Mouse (Mus musculus): ENCODE data around the gene Ppip5k1. TPM values are rescaled to one million over a fixed set of nuclear protein-coding genes. Genes with fewer than 3 reads are reported as not detected.
"Not testable (repeated sequence)": the region's sequence is repeated elsewhere in the genome, so short reads cannot be mapped to it uniquely, and the experiment has no call there.

Gene Ppip5k1
- total RNA-seq (2021), result 51.9 and 56.6 TPM in 2 replicates
- long read RNA-seq, partial matches to known transcripts, result 5 of 14 reads
- long read RNA-seq, other reads (novel, unspliced or antisense), result 8 of 14 reads

- DNase-seq, result peak; percentile 97
Measured at GRCm38 (mm10) chr2:121354820-121355592, at the start of gene Ppip5k1. Ppip5k1 (minus strand) TSS chr2:121355396.

DNA sequence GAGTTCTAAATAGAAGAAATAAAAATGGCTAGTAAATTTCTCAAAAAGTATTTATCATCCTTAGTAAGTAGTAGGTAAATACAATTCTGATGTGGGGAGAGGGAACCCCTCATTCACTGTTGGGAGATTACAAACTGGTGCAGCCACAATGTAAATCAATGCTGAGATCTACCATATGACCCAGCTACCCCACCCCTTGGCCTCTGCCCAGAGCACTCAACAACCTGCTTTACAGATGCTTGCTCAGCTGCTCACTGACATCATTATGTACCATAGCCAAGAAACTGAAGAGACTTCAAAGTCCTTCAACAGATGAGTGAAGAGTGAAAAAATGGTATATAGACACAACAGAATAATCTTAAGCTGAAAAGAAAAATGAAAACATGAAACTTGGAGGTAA, 48.1 kb upstream of the Ppip5k1 start:
- no peak for DNase-seq

- DNase-seq, result peak; percentile 88
Measured at GRCm38 (mm10) chr2:121396624-121397023, 41.4 kb upstream of the Ppip5k1 start.

DNA sequence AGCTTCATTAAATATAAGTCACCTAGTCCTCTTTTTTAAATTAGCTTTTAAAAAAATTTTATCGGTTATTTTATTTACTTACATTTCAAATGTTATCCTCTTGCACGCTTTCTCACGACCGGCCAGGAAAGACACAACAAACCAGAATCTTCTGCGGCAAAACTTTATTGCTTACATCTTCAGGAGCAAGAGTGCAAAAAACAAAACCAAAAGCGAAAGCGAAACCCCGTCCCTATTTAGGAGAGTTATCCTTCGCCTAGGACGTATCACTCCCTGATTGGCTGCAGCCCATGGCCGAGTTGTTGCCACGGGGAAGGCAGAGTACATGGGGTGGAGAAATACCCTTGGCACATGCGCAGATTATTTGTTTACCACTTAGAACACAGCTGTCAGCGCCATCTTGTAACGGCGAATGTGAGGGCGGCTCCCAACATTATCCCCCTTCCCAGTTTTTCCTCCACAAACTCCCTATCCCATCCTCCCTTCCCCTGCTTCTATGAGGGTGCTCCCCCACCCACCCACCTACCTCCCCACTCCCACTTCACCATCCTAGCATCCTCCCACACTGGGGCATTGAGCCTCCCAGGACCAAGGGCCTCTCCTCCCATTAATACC, 31.9 kb upstream of the Ppip5k1 start, which contains the start of gene Strc:
TSS of gene Strc (minus strand) at position 208 of the 615 bp plus-strand sequence.
- not testable (repeated sequence) for DNase-seq

- DNase-seq, result no peak
Measured at GRCm38 (mm10) chr2:121374766-121375165, 19.6 kb upstream of the Ppip5k1 start.

- no peak for DNase-seq
Measured at GRCm38 (mm10) chr2:121372266-121372665, 17.1 kb upstream of the Ppip5k1 start.

DNA sequence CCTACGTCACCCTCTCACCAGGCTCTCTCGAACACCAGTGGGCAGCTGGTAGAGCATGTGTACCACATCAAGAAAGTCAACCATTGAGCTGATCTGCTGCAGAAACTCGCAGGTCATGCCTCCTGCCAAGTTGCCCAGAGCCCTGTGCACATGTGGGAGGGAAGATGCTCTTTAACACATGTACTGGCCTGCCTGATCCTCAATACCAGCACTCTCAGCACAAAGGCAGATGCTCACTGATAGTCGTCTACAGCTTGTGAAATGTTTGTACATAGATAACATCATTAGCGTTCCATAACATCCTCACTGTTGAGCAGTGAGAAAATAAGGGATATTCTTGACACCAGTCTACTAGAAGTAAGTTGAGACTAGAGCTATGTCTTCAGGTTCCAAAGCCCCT, 15.7 kb upstream of the Ppip5k1 start:
- no peak for DNase-seq

DNA sequence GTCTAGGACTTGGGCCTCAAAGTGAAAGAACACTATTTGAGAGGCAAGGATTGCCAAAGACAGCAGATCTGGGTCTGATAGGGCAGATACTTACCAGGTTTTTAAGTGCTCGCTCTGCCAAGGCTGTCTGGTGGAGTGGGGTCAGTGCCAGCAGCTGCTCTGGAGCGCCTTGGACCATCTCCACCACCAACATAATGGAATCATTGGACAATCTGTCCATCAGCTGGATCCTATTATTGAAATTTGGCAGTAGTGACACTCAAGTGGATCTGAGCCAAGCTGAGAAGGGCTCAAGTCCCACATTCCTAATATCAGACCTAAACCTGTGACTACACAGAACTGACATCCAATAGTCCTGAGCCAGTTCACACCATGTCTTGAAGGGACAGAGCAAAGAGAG, 13.6 kb upstream of the Ppip5k1 start:
- DNase-seq, result no peak

GRCm38 (mm10) chr2:121363656-121364055, 8.5 kb upstream of the Ppip5k1 start:
- DNase-seq, result no peak

DNA sequence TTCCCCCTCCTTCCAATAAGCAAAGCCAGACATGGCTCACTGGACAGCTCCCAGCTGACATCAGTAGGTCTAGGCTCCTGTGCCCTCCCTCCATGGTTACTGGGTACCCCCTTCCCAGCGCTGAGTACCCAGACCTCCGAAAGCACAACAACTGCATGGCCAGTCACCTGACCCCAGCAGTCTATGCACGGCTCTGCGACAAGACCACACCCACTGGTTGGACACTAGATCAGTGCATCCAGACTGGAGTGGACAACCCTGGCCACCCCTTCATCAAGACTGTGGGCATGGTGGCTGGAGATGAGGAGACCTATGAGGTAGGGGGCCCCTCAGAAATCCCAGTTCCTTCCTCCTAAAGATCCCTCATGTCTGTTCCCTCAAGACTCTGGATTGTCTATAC, 4.3 kb upstream of the Ppip5k1 start:
- DNase-seq, result no peak

GRCm38 (mm10) chr2:121358381-121358780, 3.2 kb upstream of the Ppip5k1 start:
- peak; percentile 56 for DNase-seq

DNA sequence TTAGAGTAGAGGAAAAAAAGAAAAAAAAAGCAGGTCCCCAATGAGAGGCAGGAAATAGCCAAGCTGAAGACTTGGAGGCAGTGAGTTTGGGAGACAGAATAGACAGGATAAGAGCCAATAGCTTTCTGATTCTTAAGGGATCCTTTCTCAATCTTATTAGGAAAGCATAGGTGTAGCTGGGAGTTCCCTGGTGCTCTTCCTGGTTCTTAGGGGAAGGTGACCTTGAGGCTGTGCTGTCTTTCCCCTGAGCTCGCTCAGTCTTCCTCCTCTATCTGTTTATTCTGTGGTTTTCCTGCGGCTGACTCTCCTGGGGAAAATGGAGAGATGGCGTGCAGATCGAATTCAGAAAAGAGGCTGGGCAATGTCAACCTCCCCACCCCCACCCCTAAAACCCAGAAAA, 2.8 kb upstream of the Ppip5k1 start:
- no peak for DNase-seq

DNA sequence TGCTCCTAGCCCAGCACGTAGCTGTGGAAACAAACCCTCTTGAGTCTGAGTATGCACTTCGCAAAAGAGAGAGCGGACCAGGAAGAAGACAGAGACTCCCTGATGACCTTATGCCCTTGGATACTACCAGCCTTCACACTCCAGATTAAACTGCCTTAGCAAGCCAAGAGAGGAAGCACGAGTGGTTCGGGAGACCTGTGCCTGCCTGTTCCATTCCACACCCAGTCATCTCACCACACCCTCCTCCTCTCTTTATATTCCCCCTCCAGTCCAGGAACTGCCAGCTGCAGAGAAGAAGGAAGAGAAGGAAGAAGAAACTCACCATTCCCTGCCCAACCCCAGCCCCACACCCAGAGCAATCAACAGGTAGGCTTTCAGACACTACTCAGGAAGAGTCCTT, 2.3 kb upstream of the Ppip5k1 start, which contains the start of gene Ckmt1:
TSS of gene Ckmt1 (plus strand) at position 221 of the 400 bp plus-strand sequence.
- no peak for DNase-seq

GRCm38 (mm10) chr2:121354378-121354777, 818 bp downstream of the Ppip5k1 start:
- no peak for DNase-seq

DNA sequence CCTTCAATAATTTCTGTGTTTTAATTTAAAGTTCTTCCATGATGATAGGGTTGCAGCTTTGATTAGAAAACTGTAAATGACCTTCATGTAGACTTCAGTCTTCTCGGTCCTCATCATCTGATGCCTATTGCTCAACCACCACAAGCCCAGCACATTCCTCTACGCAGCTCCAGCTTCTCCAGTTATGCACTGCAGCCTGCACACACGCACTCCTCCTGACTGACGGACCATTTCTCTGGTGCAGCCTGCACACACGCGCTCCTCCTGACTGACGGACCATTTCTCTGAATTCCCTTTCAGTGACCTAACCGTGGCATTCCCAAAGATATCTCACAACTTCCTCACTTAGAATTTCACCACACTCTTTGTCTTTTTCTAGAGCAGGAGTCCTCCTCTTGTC, 2.0 kb downstream of the Ppip5k1 start:
- DNase-seq, result no peak

GRCm38 (mm10) chr2:121339057-121339456, 16.1 kb downstream of the Ppip5k1 start:
- no peak for DNase-seq

- DNase-seq, result no peak
Measured at GRCm38 (mm10) chr2:121329492-121329891, 25.7 kb downstream of the Ppip5k1 start.

- DNase-seq, result no peak
Measured at GRCm38 (mm10) chr2:121323693-121324470, 31.3 kb downstream of the Ppip5k1 start.

GRCm38 (mm10) chr2:121323041-121323440, 32.2 kb downstream of the Ppip5k1 start:
- no peak for DNase-seq

GRCm38 (mm10) chr2:121316278-121316677, 38.9 kb downstream of the Ppip5k1 start:
- DNase-seq, result no peak

DNA sequence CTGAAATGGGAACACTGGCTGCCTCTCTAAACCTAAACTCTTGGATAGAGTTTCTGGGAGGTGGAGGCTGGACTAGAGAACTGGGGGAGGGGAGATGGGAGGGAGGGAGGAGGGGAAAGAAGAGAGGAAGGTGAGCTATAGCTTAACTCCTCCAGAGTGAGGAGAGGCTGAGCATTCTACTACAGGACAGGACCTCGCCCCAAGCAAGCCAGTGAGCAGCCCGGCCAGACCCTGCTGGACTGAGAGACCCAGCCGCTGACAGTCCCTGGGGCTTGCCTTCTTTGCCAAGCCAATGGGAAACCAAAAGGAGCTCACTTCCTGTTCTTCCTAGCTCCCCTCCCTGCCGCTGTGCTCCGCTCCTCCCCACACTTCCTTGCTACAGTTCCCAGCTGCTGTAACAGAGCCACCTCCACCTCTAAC, 46.2 kb downstream of the Ppip5k1 start:
- DNase-seq, result no peak

DNA sequence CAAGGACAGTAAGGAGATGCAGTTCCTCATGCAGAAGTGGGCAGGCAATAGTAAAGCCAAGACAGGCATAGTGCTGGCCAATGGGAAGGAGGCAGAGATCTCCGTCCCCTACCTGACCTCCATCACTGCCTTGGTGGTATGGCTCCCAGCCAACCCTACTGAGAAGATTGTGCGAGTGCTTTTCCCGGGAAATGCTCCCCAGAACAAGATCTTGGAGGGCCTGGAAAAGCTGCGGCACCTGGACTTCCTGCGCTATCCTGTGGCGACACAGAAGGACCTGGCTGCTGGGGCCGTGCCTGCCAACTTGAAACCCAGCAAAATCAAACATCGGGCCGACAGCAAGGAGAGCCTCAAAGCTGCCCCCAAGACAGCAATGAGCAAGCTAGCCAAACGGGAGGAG, 55.2 kb downstream of the Ppip5k1 start:
- DNase-seq, result no peak

DNA sequence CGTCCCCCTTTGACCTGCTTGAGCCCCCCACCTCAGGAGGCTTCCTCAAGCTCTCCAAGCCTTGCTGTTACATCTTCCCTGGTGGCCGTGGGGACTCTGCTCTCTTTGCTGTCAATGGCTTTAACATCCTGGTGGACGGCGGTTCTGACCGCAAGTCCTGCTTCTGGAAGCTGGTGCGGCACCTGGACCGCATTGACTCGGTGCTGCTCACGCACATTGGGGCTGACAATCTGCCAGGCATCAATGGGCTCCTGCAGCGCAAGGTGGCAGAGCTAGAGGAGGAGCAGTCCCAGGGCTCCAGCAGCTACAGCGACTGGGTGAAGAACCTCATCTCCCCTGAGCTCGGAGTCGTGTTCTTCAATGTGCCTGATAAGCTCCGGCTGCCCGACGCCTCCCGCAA, 55.7 kb downstream of the Ppip5k1 start:
- DNase-seq, result no peak
